Mouse (Mus musculus) midbrain, embryonic 12.5 days (tissue): ENCODE results near the gene Usp36. TPM values are rescaled to one million over a fixed set of nuclear protein-coding genes. Genes with fewer than 3 reads are reported as not detected.
"Not testable (repeated sequence)": the region's sequence is repeated elsewhere in the genome, so short reads cannot be mapped to it uniquely, and the experiment has no call there.

ENCODE experiments used
- ATAC-seq: fragments of 200-750 bp; cut with Nextera tagmentation; 2 replicates; pipeline ENCODE4 v1.8.0; 2017; ENCODE audit warnings: low read depth, moderate TSS enrichment, moderate library complexity; ENCODE audit not compliant: low FRiP score
- H3K27ac ChIP-seq: fragments of 300-500 bp; sonication (generic); replicated peaks from 2 replicates; pipeline ENCODE4 v1.5.1; 2016; ENCODE audit warnings: mild to moderate bottlenecking
- H3K27me3 ChIP-seq: fragments of 300-500 bp; sonication (generic); 2 replicates; pipeline ENCODE4 v1.6.1; 2016; ENCODE audit warnings: mild to moderate bottlenecking
- H3K36me3 ChIP-seq: fragments of 300-500 bp; sonication (generic); 2 replicates; pipeline ENCODE4 v1.6.1; 2016
- H3K4me1 ChIP-seq: fragments of 300-500 bp; sonication (generic); 2 replicates; pipeline ENCODE4 v1.6.1; 2016
- H3K4me2 ChIP-seq: fragments of 300-500 bp; sonication (generic); replicated peaks from 2 replicates; pipeline ENCODE4 v1.6.1; 2016; ENCODE audit warnings: mild to moderate bottlenecking, moderate library complexity
- H3K4me3 ChIP-seq: fragments of 300-500 bp; sonication (generic); 2 replicates; pipeline ENCODE4 v1.5.1; 2016; ENCODE audit warnings: mild to moderate bottlenecking
- H3K9ac ChIP-seq: fragments of 300-500 bp; sonication (generic); replicated peaks from 2 replicates; pipeline ENCODE4 v1.6.1; 2016; ENCODE audit warnings: mild to moderate bottlenecking, moderate library complexity
- H3K9me3 ChIP-seq: fragments of 300-500 bp; sonication (generic); 2 replicates; pipeline ENCODE4 v1.6.1; 2016; ENCODE audit warnings: mild to moderate bottlenecking
- WGBS: fragments of 180-500 bp; shearing (Covaris S2); methylation state at CpG from one replicate; pipeline ENCODE4 v1.1.7; 2016; 5-methylcytosine and 5-hydroxymethylcytosine counted together
- polyA plus RNA-seq: library from polyadenylated mRNA; unstranded; fragments of >200 nt; fragmentation: Nextera tagmentation; extraction: Ambion mirVana; gene quantifications from 2 replicates; pipeline ENCODE4 v1.2.1, GENCODE M21; 2016

Usp36 gene
- polyA plus RNA-seq, 1 experiment from 2014 or later: 20.8 TPM

GRCm38 (mm10) chr11:118323974-118324373 is 33.9 kb upstream of the Usp36 start:
- Histone ChIP-seq H3K9ac (no peak overlapping the region), H3K4me1 (peaks cover 21% of the 10 kb centered on the region), H3K4me2 (no peak overlapping the region), H3K9me3 (no peaks in the 10 kb centered on the region), H3K4me3 (no peak overlapping the region), H3K27me3 (no peaks in the 10 kb centered on the region), H3K36me3 (peaks cover 14% of the 10 kb centered on the region; the same call in 1 of the 2 replicates), H3K27ac (no peak overlapping the region)
- WGBS: 97% methylated on average over 5 of the region's 5 CpGs
- no peak for ATAC-seq

GRCm38 (mm10) chr11:118322647-118323046 is 32.6 kb upstream of the Usp36 start:
- Histone ChIP-seq H3K27ac (no peak overlapping the region), H3K4me3 (no peak overlapping the region), H3K9me3 (no peaks in the 10 kb centered on the region), H3K4me2 (no peak overlapping the region), H3K4me1 (peaks cover 18% of the 10 kb centered on the region), H3K36me3 (peaks cover 23% of the 10 kb centered on the region; the same call in 1 of the 2 replicates), H3K9ac (no peak overlapping the region), H3K27me3 (no peaks in the 10 kb centered on the region)
- ATAC-seq: no peak
- 61% methylated on average over 3 of the region's 3 CpGs for WGBS

- Histone ChIP-seq H3K9ac (no peak overlapping the region), H3K9me3 (no peaks in the 10 kb centered on the region), H3K4me3 (no peak overlapping the region), H3K27me3 (no peaks in the 10 kb centered on the region), H3K4me1 (peaks cover 11% of the 10 kb centered on the region), H3K27ac (no peak overlapping the region), H3K36me3 (peaks cover 23% of the 10 kb centered on the region; the same call in 1 of the 2 replicates), H3K4me2 (no peak overlapping the region)
- WGBS: 84% methylated on average over 4 of the region's 4 CpGs
- no peak for ATAC-seq
Observed at GRCm38 (mm10) chr11:118321971-118322370, 31.9 kb upstream of the Usp36 start.

DNA sequence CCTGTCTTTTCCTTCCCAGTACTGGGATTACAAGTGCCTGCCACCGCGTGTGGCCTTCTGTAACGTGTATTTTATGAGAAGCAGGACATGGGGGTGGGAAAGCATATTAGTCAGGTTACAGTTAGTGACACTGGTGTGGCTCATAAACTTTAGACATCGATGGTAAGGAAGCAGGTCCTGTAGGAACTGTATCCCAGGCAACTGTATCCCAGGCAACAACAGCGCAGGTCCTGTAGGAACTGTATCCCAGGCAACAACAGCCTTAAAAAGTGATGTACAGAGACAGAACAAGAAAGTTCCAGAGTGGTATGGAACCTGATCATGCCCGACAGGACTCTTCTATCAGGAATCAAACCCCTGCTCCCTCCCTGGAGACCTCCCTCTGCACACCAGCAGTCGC is 31.5 kb upstream of the Usp36 start:
- H3K27me3 ChIP-seq: no peaks in the 10 kb centered on the region
- 76% methylated on average over 7 of the region's 7 CpGs for WGBS
- no peak overlapping the region for H3K9ac ChIP-seq
- H3K4me3 ChIP-seq: no peak overlapping the region
- H3K4me2 ChIP-seq: no peak overlapping the region
- H3K27ac ChIP-seq: no peak overlapping the region
- H3K4me1 ChIP-seq: peaks cover 10% of the 10 kb centered on the region
- peaks cover 23% of the 10 kb centered on the region; the same call in 1 of the 2 replicates for H3K36me3 ChIP-seq
- H3K9me3 ChIP-seq: no peaks in the 10 kb centered on the region
- ATAC-seq: no peak

DNA sequence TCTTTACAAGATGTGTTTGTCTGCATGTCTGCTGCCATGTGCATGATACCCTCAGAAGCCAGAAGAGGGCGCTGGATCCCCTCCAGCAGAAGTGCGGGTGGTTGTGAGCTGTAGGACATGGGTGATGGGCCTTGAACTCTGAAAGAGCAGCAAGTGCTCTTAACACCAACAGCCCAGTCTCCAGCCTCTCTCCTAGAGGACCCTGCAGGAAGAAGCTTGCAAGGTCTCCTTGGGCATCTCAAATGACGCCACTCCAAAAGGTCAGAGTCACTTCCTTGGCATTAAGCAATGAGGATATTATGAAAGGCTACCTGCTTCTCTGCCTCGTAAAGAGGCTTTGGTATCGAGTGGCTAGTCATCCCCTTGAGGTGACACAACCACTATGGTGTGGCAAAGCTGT is 28.6 kb upstream of the Usp36 start:
- Histone ChIP-seq H3K27ac (no peak overlapping the region), H3K4me1 (peaks cover 10% of the 10 kb centered on the region), H3K9me3 (no peaks in the 10 kb centered on the region), H3K9ac (no peak overlapping the region), H3K27me3 (no peaks in the 10 kb centered on the region), H3K4me2 (no peak overlapping the region), H3K4me3 (no peak overlapping the region), H3K36me3 (peaks cover 38% of the 10 kb centered on the region; the same call in 1 of the 2 replicates)
- WGBS: 66% methylated on average over 5 of the region's 5 CpGs
- no peak for ATAC-seq

GRCm38 (mm10) chr11:118317129-118317528 is 27.1 kb upstream of the Usp36 start:
- no peak overlapping the region for H3K27ac ChIP-seq
- H3K9ac ChIP-seq: no peak overlapping the region
- peaks cover 4% of the 10 kb centered on the region for H3K4me1 ChIP-seq
- H3K27me3 ChIP-seq: no peaks in the 10 kb centered on the region
- H3K4me3 ChIP-seq: no peak overlapping the region
- 27% methylated on average over 7 of the region's 7 CpGs for WGBS
- peaks cover 38% of the 10 kb centered on the region; the same call in 1 of the 2 replicates for H3K36me3 ChIP-seq
- H3K9me3 ChIP-seq: no peaks in the 10 kb centered on the region
- no peak overlapping the region for H3K4me2 ChIP-seq
- no peak for ATAC-seq

GRCm38 (mm10) chr11:118316231-118316806 is 26.3 kb upstream of the Usp36 start:
- Histone ChIP-seq H3K36me3 (peaks cover 38% of the 10 kb centered on the region; the same call in 1 of the 2 replicates), H3K27ac (no peak overlapping the region), H3K4me3 (no peak overlapping the region), H3K9me3 (no peaks in the 10 kb centered on the region), H3K27me3 (no peaks in the 10 kb centered on the region), H3K4me1 (no peaks in the 10 kb centered on the region), H3K4me2 (no peak overlapping the region), H3K9ac (no peak overlapping the region)
- WGBS: 91% methylated on average over 8 of the region's 8 CpGs
- no peak for ATAC-seq

GRCm38 (mm10) chr11:118312132-118312723 is 22.2 kb upstream of the Usp36 start:
- peaks cover 5% of the 10 kb centered on the region; the same call in 1 of the 2 replicates for H3K9me3 ChIP-seq
- ATAC-seq: no peak
- WGBS: 85% methylated on average over 6 of the region's 6 CpGs
- no peak overlapping the region for H3K9ac ChIP-seq
- peaks cover 46% of the 10 kb centered on the region for H3K36me3 ChIP-seq
- H3K4me3 ChIP-seq: no peak overlapping the region
- H3K4me1 ChIP-seq: no peaks in the 10 kb centered on the region
- no peak overlapping the region for H3K4me2 ChIP-seq
- H3K27ac ChIP-seq: no peak overlapping the region
- no peaks in the 10 kb centered on the region for H3K27me3 ChIP-seq

DNA sequence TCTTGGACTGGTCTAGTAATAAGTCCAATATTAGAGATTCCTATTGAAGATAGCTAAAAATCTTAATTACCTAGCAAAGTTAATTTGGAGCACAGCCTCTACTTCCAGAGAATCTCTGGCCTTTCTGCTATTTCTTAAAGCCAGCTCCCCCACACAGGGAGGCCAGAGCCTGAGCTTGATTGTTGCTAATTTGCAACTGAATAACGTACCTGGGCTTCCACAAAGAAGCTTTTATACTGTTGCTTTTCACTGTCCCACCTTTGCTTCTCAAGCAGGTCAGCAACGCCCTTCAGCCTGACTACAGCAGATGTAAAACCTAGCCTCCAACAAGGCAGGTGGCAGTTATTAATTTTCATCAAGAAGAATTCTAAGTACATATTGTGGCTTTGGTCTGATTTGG is 17.9 kb upstream of the Usp36 start:
- not testable (repeated sequence) for H3K4me1 ChIP-seq, H3K4me2 ChIP-seq, H3K27me3 ChIP-seq, H3K4me3 ChIP-seq, H3K9ac ChIP-seq, ATAC-seq, H3K27ac ChIP-seq, H3K9me3 ChIP-seq
- peaks cover 40% of the 10 kb centered on the region for H3K36me3 ChIP-seq
- whole genome bisulfite sequencing: 94% methylated on average over 2 of the region's 2 CpGs

- H3K27ac ChIP-seq, ATAC-seq, H3K4me2 ChIP-seq, H3K4me1 ChIP-seq, H3K9ac ChIP-seq, H3K27me3 ChIP-seq, H3K4me3 ChIP-seq, H3K9me3 ChIP-seq: not testable (repeated sequence)
- H3K36me3 ChIP-seq: peaks cover 25% of the 10 kb centered on the region
- 93% methylated on average over 4 of the region's 4 CpGs for WGBS
Observed at GRCm38 (mm10) chr11:118303959-118304358, 13.9 kb upstream of the Usp36 start.

GRCm38 (mm10) chr11:118298810-118299209 is 8.8 kb upstream of the Usp36 start:
- Histone ChIP-seq H3K9ac (no peak overlapping the region), H3K4me1 (no peaks in the 10 kb centered on the region), H3K36me3 (peaks cover 13% of the 10 kb centered on the region; the same call in 1 of the 2 replicates), H3K9me3 (no peaks in the 10 kb centered on the region), H3K4me3 (no peak overlapping the region), H3K27ac (no peak overlapping the region), H3K27me3 (no peaks in the 10 kb centered on the region), H3K4me2 (no peak overlapping the region)
- 91% methylated on average over 2 of the region's 2 CpGs for WGBS
- no peak for ATAC-seq

DNA sequence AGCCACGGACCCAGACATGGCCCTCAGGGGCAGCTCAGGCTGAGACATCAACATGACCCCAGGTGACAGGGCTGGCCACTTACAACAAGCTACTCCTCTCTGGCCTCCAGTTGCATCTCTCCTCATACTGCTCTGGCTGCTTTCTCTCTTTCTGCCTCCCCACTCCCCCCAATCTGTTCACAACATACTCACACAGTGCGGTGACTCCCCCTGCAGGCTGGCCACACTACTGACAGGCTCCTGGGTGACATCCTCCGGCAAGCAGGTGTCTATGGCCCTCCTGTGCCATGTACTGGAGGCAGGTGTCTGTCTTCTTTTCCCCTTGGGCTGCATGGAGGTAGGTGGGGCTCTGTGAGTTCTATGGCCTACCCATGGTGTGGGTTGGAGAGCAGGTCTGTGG is 7.9 kb upstream of the Usp36 start:
- no peak overlapping the region for H3K4me2 ChIP-seq
- peaks cover under 1% of the 10 kb centered on the region; the same call in 1 of the 2 replicates for H3K4me1 ChIP-seq
- H3K27me3 ChIP-seq: no peaks in the 10 kb centered on the region
- no peak overlapping the region for H3K9ac ChIP-seq
- 84% methylated on average over 3 of the region's 3 CpGs for WGBS
- peaks cover 6% of the 10 kb centered on the region; the same call in 1 of the 2 replicates for H3K36me3 ChIP-seq
- no peak overlapping the region for H3K4me3 ChIP-seq
- H3K9me3 ChIP-seq: no peaks in the 10 kb centered on the region
- H3K27ac ChIP-seq: no peak overlapping the region
- no peak for ATAC-seq
